Mouse (Mus musculus) heart, postnatal 36 days (tissue): Measurements from ENCODE around the gene Sept8. TPM values are rescaled to one million over a fixed set of nuclear protein-coding genes. Genes with fewer than 3 reads are reported as not detected.

Experiments used
- DNase-seq, 2 experiments: peaks; one replicate each; pipeline ENCODE4 v3.0.0; 2021 to 2022
- intact Hi-C: fragments of 180-260 bp; cut with DNase I; formaldehyde crosslinking; loops from one replicate; pipeline ENCODE4 v1.15.1; 2025
- total RNA-seq, 2 experiments: library from RNA; stranded (reverse); gene quantifications; 2 replicates each; pipeline ENCODE4 v1.2.3; 2021

Sept8 gene
- 10 to 100 TPM; 28.4 to 35.3 TPM for total RNA-seq

GRCm38 (mm10) chr11:53519207-53520121 is at the start of gene Sept8:
TSS of gene Sept8 (plus strand) at chr11:53519257.
- intact Hi-C loops: no loop called here
- peak; percentile 71 to 83 for DNase-seq

- intact Hi-C loops: loop anchor here (5.0 to 10.0 kb wide), 2 partner anchors 57 to 385 kb away; partner anchors contain the start of gene Gm12216
- DNase-seq: no peak
Measured at GRCm38 (mm10) chr11:53469294-53469967, 49.6 kb upstream of the Sept8 start.

DNA sequence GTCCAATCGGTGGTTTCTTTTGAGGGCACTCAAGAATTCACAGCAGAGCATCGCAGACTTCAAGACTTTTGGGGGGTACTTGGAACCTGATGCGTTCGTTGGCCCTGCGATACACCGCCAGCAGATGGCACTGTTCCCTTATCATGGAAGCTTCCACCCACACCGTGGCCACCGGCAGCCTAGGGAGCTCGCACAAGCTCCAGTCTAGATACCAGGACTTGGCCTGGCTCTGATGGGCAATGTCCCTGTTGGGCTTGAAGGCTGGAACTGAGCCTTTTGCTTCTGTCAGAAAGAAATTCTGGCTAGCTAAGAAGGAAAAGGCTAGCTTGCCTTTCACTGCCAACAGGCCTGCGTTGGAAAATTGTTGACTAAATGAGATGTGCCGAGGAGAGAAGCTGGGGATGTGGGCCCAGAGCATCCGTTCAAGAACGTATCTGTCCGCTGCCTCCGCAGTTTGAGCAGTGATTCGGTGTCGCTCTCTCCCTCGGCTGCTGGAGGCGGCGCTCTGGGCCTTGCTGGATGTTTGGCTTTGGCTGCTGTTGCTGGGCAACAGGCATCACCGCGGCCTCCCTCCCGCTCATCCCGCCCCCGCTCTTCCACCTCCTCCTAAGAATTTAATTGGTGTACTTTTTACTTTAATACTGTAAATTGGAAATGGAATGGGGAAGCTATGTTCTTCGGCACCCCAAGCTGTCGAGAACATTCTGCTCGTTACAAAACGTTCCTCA is 48.9 kb upstream of the Sept8 start, which contains the start of gene Gm9837:
Gene Gm9837 (minus strand): TSS at position 512 of the 728 bp plus-strand sequence.
- DNase-seq: peak; percentile 92 to 95
- intact Hi-C loops: loop anchor here (1.0 to 10.0 kb wide), 7 partner anchors 41 to 385 kb away; partner anchors contain the start of genes Gm12216 and Kif3a

DNA sequence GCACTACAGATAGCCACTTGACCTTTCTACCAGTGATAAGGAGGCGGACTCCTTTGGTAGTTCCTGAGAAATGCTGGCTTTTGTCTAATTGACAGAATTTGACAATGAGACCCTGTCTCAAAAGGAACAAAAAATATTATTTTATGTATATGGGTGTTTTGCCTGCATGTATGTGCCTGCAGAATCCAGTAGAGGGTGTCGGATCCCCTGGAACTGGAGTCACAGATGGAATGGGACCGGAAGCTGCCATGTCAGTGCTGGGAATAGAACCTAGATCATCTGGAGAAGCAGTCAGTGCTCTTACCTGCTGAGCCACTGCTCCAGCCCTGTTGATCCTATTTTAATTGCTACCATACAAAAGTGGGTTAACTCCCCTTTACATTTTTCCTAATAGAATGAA is 46.3 kb upstream of the Sept8 start:
- intact Hi-C loops: loop anchor here (5.0 kb wide), 2 partner anchors 95 to 110 kb away; partner anchors contain the start of gene Kif3a
- no peak for DNase-seq

DNA sequence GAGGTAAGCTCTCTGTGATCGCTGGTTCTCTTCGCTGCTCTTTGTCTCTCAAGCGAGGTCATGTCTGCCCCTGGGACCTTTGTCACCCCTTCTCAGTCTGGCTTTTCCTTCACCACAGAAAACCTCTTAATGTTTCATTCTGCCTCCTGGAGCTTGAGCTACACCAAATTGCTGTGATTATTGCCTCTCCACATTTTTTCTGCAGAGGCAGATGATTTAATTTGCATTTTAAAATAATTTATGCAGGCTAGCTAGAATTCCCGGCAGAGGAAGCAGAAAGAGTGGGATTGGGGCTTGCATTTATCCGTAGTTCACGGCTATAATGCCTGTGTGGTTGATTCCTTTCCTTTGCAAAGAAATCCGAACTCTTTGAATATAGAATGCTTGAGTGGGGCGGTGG is 43.4 kb upstream of the Sept8 start:
- DNase-seq: no peak
- intact Hi-C loops: no loop called here

- no peak for DNase-seq
- intact Hi-C loops: no loop called here
Measured at GRCm38 (mm10) chr11:53477833-53478232, 41.2 kb upstream of the Sept8 start.

- intact Hi-C loops: no loop called here
- no peak for DNase-seq
Measured at GRCm38 (mm10) chr11:53478383-53479170, 40.5 kb upstream of the Sept8 start.

GRCm38 (mm10) chr11:53479171-53479782 is 39.8 kb upstream of the Sept8 start:
- intact Hi-C loops: no loop called here
- DNase-seq: peak in 1 of 2 experiments; percentile 17

- no peak for DNase-seq
- intact Hi-C loops: no loop called here
Measured at GRCm38 (mm10) chr11:53479783-53480301, 39.2 kb upstream of the Sept8 start, which contains the start of the genes Gm9945 and Sowaha. TSS of gene Gm9945 (plus strand) at chr11:53480166. TSS of gene Sowaha (minus strand) at chr11:53480274.

DNA sequence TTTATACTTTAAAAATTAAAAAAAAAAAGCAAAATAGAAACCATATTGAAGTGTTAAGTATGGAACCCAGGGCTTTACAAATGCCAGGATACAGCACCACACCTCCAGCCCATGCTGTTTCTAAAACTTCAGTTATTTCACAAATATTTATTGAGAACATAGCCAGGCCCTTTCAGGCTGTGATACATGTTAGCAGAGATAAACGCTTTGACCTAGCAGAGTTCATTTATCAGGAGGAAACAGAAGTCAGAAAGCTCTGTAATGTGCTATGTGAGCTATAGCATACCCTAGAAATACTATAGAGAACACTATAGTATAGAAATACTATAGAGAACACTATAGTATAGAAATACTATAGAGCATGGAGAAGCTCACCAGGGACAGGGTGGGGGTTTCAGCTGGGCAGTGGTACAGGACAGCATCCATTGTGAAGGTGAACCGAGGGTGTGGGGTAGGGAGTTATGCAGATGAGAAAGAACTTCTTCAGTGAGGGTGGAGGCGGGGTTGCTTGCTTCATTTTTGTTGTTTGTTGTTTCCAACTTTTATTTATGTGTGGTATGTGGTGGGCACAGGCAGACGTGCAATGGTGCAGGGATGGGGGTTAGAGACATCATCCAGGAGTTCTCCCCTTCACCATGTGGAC is 37.8 kb upstream of the Sept8 start:
- no peak for DNase-seq
- intact Hi-C loops: no loop called here

- no peak for DNase-seq
- intact Hi-C loops: no loop called here
Measured at GRCm38 (mm10) chr11:53483159-53483891, 35.7 kb upstream of the Sept8 start.

- intact Hi-C loops: loop anchor here (5.0 kb wide), 1 partner anchor 97 kb away; no protein-coding TSS in a partner anchor
- no peak for DNase-seq
Measured at GRCm38 (mm10) chr11:53485719-53486118, 33.3 kb upstream of the Sept8 start.

- intact Hi-C loops: loop anchor here (5.0 kb wide), 1 partner anchor 96 kb away; no protein-coding TSS in a partner anchor
- DNase-seq: no peak
Measured at GRCm38 (mm10) chr11:53486351-53486750, 32.7 kb upstream of the Sept8 start.

DNA sequence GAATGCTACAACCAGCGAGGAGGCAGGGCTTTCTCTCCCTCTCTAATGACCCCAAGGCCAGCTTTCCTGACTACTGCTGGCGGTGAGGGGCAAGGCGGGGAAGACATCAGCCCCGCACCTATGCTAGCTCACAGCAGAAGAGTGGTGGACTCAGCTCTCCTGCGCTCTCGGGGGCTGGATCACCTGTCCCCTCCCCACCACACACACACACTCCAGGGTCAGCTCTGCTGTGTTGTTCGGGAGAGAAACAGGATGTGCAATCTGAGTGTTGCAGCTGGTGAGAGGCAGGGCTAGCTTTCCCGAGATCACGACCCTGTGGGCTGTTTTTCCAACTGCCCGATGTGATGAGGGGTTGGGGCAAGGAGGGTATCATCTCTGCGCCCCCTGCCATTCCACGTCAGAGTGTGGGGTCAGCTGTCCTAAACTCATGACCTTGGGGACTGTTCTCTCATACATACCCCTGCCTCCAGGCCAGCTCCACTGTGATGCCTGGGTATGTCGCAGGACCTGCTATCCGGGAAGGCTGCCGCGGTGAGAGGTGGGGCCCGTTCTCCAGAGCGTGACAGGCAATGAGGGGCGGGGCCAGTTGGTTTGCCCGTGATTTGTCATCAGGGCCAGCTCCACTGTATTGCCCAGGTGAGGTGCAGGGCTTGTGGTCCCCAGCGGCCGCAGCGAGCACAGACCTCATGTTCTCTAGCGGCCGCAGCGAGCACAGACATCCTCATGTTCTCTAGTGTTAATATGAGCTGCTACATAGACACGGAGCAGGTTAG is 32.0 kb upstream of the Sept8 start:
- DNase-seq: no peak
- intact Hi-C loops: loop anchor here (5.0 kb wide), 1 partner anchor 95 kb away; no protein-coding TSS in a partner anchor

- intact Hi-C loops: loop anchor here (5.0 kb wide), 1 partner anchor 93 kb away; no protein-coding TSS in a partner anchor
- no peak for DNase-seq
Measured at GRCm38 (mm10) chr11:53489007-53489406, 30.1 kb upstream of the Sept8 start.

GRCm38 (mm10) chr11:53489421-53489820 is 29.6 kb upstream of the Sept8 start:
- intact Hi-C loops: loop anchor here (5.0 kb wide), 1 partner anchor 93 kb away; no protein-coding TSS in a partner anchor
- DNase-seq: no peak

DNA sequence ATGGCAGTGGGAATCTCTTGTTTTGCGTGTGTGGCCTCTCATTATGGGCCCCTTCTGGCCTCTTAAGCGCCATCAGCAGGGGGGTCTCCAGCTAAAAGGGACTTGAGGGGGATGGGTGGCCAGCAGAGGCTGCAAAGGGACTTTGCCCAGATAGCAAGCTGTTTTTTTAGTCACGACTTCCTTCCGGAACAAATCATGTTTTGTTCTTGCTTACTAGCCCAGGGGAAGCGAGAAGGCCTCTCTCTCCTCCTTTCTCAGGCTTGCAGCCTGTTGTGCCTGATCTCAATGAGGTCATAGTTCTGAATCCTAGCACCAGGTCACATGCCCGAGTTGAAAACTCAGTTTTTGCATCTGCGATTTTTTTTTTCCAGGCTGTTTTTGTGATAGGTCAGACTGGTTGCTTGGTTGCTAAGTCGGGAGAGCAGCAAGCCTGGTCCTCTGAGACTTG is 27.1 kb upstream of the Sept8 start:
- intact Hi-C loops: no loop called here

More for the DNA sequence above, 27.1 kb upstream of the Sept8 start:
- DNase-seq: peak; percentile 35 to 47
